Mouse (Mus musculus): ENCODE measurements at regions not wholly inside any gene's neighbourhood (a gene's known extent, or its start where the extent isn't known, plus 50 kb on each side); places are given as distances from the start of the nearest gene placed in this dataset.
A peak's percentile ranks its signal among the peaks of the same experiment; 100 is the strongest.

DNA sequence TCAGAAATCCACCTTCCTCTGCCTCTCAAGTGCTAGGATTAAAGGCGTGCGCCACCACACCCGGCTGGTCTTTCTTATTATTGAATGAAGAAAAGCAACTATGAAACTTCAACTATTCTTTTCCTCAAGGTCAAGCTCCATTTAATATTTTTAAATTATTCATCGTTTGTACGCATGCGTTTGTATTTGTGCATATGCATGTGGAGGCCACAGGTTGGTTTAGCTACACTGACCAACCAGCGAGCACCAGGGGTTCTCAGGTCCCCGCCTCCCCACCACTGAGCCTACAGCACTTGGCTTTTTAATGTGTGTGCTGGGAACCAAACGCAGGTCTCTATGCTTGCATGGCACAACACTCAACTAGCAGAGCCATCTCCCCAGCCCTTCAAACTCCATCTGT lies 51.0 kb upstream of the Tmem252 start:
- Histone ChIP-seq H3K4me2 (replicated peaks) (no peak overlapping the region), H3K27ac (no peak overlapping the region), H3K9me3 (no peaks in the 10 kb centered on the region), H3K4me1 (replicated peaks) (no peaks in the 10 kb centered on the region), H3K27me3 (replicated peaks) (no peaks in the 10 kb centered on the region), H3K36me3 (no peaks in the 10 kb centered on the region), H3K9ac (no peak overlapping the region), H3K4me3 (replicated peaks) (no peak overlapping the region)
- whole genome bisulfite sequencing, result 94% methylated on average over 9 of the region's 9 CpGs
- no peak for ATAC-seq

DNA sequence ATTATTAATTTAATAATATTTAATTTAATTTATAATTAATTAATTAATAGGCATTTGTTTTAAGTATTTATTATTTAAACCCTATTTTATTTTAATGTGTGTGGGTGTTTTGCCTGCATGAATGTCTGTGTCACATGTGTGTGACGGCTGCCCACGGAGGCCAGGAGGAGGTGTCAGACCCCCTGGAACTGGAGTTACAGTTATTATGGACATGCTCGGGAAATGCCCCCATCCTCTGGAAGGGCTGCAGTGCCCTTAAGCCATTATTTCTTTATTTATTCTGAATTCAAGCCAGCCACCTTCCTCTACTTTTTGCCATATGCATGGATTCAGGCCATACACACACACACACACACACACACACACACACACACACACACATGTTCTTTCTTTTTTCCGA lies 51.5 kb upstream of the Tmem252 start:
- H3K27ac ChIP-seq, result no peak overlapping the region
- no peak overlapping the region for H3K4me3 ChIP-seq (replicated peaks)
- WGBS, result 80% methylated on average over 4 of the region's 4 CpGs
- H3K4me2 ChIP-seq (replicated peaks), result no peak overlapping the region
- H3K9ac ChIP-seq, result no peak overlapping the region
- ATAC-seq, result no peak
- H3K27me3 ChIP-seq (replicated peaks), result no peaks in the 10 kb centered on the region
- no peaks in the 10 kb centered on the region for H3K9me3 ChIP-seq
- no peaks in the 10 kb centered on the region for H3K4me1 ChIP-seq (replicated peaks)
- H3K36me3 ChIP-seq, result no peaks in the 10 kb centered on the region

DNA sequence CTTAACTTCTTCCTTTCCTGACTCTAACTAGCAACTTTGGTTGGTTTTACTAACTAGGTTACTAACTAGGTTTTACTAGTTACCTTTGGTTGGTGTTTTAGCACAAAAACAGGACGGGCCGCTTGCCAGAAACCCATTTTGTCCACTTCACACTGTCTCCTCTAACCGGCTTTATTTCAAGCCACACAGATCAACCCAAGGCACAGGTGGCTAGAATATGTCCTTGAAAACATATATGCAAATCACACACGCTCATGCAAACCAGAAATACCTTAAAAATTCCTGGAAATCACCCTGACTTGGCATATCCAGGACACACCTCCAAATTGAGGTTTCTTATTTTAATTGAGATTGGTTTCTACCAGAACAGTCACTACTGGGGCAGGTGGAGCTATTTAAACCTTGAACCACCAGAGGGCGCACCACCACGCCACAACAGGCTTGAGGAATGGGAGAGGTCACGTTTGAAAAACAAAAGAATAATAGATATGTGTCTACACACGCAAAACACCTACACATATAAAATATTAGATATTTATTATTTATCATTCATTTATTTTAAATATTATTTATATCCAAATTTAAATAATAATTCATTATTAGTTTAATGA lies 52.1 kb upstream of the Tmem252 start:
- H3K27me3 ChIP-seq (replicated peaks), result no peaks in the 10 kb centered on the region
- no peak overlapping the region for H3K27ac ChIP-seq
- H3K36me3 ChIP-seq, result no peaks in the 10 kb centered on the region
- no peak; the same call in 1 of the 2 replicates for ATAC-seq
- no peak overlapping the region for H3K9ac ChIP-seq
- no peak overlapping the region for H3K4me3 ChIP-seq (replicated peaks)
- H3K4me2 ChIP-seq (replicated peaks), result no peak overlapping the region
- no peaks in the 10 kb centered on the region for H3K9me3 ChIP-seq
- WGBS, result 31% methylated on average over 8 of the region's 8 CpGs
- H3K4me1 ChIP-seq (replicated peaks), result no peaks in the 10 kb centered on the region

DNA sequence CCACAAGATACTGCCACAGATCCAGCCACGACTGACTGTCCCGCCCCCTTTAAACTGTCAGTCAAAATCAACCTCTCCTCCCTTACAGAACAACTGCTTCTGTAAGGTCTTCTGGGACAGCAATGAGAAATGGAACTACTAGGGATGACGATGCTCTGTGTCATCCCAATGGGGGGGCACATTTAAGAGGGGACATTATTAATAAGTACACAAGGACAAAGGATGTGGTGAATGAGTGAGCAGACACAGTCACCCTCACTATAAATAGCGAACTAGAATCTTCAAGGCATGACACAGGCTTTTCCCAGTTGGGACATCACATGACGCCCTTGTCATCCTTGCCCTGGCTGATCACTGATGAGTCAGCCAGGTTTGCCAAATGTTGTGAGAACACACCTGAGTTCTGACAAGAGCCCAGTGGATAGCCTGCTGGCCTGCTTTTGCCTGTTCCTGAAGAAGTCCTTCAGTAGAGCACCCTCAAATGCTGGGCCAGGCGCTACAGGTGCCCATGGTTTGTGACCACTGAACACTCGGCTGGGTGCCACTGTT lies 58.0 kb upstream of the Tmem252 start:
- H3K27ac ChIP-seq, result no peak overlapping the region
- 91% methylated on average over 7 of the region's 7 CpGs for WGBS
- ATAC-seq, result no peak

DNA sequence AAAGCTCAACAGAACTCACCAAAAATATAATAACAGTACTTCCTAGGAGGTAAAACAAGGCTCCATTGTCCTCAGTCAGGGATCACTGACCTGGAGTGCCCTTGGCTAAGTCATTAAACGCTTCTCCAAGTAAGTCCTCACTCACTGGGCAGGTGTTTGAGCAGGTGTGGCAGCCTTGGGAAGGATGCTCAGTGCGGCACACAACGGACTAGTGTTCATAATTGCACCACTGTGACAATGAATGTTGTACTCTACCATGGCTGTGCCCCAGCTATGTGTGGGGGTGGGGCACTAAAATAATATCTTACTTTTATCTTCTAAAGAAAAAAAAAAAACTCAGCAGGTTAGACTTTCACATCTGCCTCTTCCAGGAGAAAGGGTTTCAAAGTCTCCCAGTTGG lies 52.2 kb upstream of the Pip5k1b start:
- no peak overlapping the region for H3K4me2 ChIP-seq (replicated peaks)
- H3K9me3 ChIP-seq, result no peaks in the 10 kb centered on the region
- no peak overlapping the region for H3K9ac ChIP-seq
- H3K4me3 ChIP-seq (replicated peaks), result no peak overlapping the region
- no peaks in the 10 kb centered on the region for H3K27me3 ChIP-seq (replicated peaks)
- H3K4me1 ChIP-seq (replicated peaks), result no peaks in the 10 kb centered on the region
- peak; percentile 82 for ATAC-seq
- 60% methylated on average over 3 of the region's 3 CpGs for WGBS
- H3K36me3 ChIP-seq, result no peaks in the 10 kb centered on the region
- H3K27ac ChIP-seq, result no peak overlapping the region

More for the DNA sequence above, 58.0 kb upstream of the Tmem252 start:
- Histone ChIP-seq H3K4me3 (replicated peaks) (no peak overlapping the region), H3K27me3 (replicated peaks) (no peaks in the 10 kb centered on the region), H3K4me1 (replicated peaks) (no peaks in the 10 kb centered on the region), H3K9ac (no peak overlapping the region), H3K4me2 (replicated peaks) (no peak overlapping the region), H3K9me3 (no peaks in the 10 kb centered on the region), H3K36me3 (no peaks in the 10 kb centered on the region)

DNA sequence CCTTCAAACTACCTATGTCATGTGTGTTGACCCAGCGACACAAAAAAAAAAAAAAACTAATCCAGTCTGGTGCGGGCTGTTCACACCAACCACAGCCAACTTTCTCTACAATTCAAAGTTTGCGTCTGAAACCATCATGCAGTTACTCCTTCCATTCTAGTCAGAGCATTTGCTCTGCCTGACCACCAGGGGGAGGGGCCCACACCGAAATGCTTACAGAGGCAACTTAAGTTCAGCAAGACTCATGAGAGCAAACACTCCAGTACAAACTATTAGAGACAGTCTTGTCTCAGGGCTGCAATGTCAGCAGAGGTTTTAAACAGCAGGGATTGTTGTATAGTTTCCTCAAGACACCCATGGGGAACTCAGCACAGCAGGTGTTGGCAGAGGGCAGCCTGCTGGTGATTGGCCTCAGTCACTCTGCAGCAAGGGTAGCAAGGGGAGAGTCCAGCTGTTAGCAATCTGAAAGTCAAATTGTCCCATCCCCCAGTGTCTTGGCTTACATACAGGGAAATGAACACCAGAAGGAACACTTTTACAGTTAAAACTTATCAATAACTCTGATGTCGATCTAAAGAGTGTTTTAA lies 50.8 kb upstream of the Pip5k1b start:
- Histone ChIP-seq H3K27ac (no peak overlapping the region), H3K4me3 (replicated peaks) (no peak overlapping the region), H3K36me3 (no peaks in the 10 kb centered on the region), H3K9ac (no peak overlapping the region), H3K27me3 (replicated peaks) (no peaks in the 10 kb centered on the region), H3K4me2 (replicated peaks) (no peak overlapping the region), H3K9me3 (no peaks in the 10 kb centered on the region), H3K4me1 (replicated peaks) (no peaks in the 10 kb centered on the region)
- 69% methylated on average over 5 of the region's 5 CpGs for WGBS
- no peak for ATAC-seq

All from intestine, embryonic 15.5 days (tissue).